19 mouse cellular contexts compared by ENCODE assay signal in the genomic region with DNA sequence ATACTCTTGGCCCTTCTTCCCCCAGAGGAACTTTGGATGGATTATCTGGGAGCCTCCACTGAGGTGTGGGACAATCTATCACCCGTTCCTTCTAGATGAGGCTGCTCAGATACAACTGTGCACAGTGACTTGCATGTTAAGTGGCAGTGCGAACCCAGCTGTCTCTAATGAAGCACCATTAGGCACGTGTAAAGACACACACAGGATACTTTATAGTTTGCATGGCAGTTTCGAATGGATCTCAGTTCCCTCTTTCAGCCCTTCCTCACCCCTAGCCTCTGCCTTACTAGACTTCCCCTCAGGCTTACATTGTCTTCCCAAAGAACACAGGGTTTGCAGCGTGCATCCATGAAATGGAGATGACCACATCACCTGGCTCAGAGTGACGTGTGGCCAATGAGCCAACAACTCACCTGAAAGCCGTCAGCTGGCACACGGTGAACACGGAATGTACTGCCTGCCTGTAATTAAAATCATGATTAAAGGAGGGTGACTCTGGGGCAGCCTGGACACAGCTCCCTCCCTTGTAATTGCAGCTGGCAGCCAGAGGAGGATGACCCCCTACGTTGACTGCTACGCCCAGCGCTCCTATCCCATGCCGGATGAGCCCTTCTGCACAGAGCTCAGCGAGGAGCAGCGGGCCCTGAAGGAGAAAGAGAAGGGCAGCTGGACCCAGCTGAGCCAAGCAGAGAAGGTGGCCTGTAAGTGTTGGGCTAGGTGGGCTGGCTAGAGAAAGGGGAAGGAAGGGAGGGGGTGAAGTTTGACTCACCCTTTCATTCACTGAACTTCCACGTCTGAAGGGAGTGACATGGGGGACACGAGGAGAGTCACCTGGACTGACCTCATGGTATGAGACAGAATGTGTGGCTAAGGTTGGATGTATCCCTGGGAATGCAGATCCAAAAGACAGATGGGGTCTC. TPM values are rescaled to one million over a fixed set of nuclear protein-coding genes. Genes with fewer than 3 reads are reported as not detected.
A peak's percentile ranks its signal among the peaks of the same experiment; 100 is the strongest.
DNase-seq lines count a peak whose midpoint lies in the region; ATAC-seq lines count a peak whose summit lies in the region.
"Had no signal": no experiment of that assay in that cellular context is flagged by ENCODE, and none has a peak within 500 bp of the region (broad histone marks: within the 10 kb centered on the region; RNA-seq: fewer than 3 reads in every experiment).

No protein-coding gene starts in this region.

- no peak for DNase-seq in hindbrain, embryonic 14.5 days (ENCODE audit: low spot score)
- DNase-seq in hindbrain, embryonic 10.5 days (ENCODE audit: low spot score): no peak
- DNase-seq in limb, embryonic 10.5 days (ENCODE audit: low spot score): no peak
- DNase-seq: gastrocnemius, postnatal 25 days; kidney, adult 9 months; layer of hippocampus, postnatal 36 days; lung, postnatal 14 days; spleen, adult 18-20 months had no signal

- no peak overlapping the region for H3K4me3 ChIP-seq in hindbrain, embryonic 14.5 days (replicated peaks; ENCODE audit: low read length)
- no peak overlapping the region for H3K4me3 ChIP-seq in hindbrain, embryonic 10.5 days
- H3K4me3 ChIP-seq in limb, embryonic 13.5 days: no peak overlapping the region
- no peak overlapping the region for H3K4me3 ChIP-seq in limb, embryonic 10.5 days
- no peak overlapping the region for H3K4me3 ChIP-seq in forebrain, embryonic 13.5 days
- H3K4me3 ChIP-seq: embryonic facial prominence, embryonic 12.5 days; erythroblast, embryonic 14.5 days; heart, embryonic 10.5 days; layer of hippocampus, adult 2 months; limb, embryonic 15.5 days had no signal

- H3K27me3 ChIP-seq in hindbrain, embryonic 14.5 days (ENCODE audit: control insufficient read depth, insufficient read depth, low read length): no peaks in the 10 kb centered on the region
- peaks cover 35% of the 10 kb centered on the region for H3K27me3 ChIP-seq in hindbrain, embryonic 10.5 days (ENCODE audit: insufficient read depth, poor library complexity, severe bottlenecking)
- no peaks in the 10 kb centered on the region for H3K27me3 ChIP-seq in limb, embryonic 13.5 days
- H3K27me3 ChIP-seq in limb, embryonic 10.5 days (ENCODE audit: low read depth, poor library complexity, severe bottlenecking): peaks cover 22% of the 10 kb centered on the region
- 0 out of 2 replicates have a peak, but pooled peaks cover 5% of the 10 kb centered on the region for H3K27me3 ChIP-seq in forebrain, embryonic 13.5 days
- H3K27me3 ChIP-seq: embryonic facial prominence, embryonic 12.5 days; limb, embryonic 15.5 days had no signal

- no peaks in the 10 kb centered on the region for H3K9me3 ChIP-seq in hindbrain, embryonic 14.5 days (ENCODE audit: control insufficient read depth, low read length)
- no peaks in the 10 kb centered on the region for H3K9me3 ChIP-seq in hindbrain, embryonic 10.5 days
- no peaks in the 10 kb centered on the region for H3K9me3 ChIP-seq in limb, embryonic 13.5 days
- no peaks in the 10 kb centered on the region for H3K9me3 ChIP-seq in limb, embryonic 10.5 days (replicated peaks)
- no peaks in the 10 kb centered on the region for H3K9me3 ChIP-seq in forebrain, embryonic 13.5 days (replicated peaks)
- H3K9me3 ChIP-seq: embryonic facial prominence, embryonic 12.5 days; heart, embryonic 10.5 days; limb, embryonic 15.5 days had no signal

- H3K27ac ChIP-seq in hindbrain, embryonic 14.5 days: no peak overlapping the region
- H3K27ac ChIP-seq in hindbrain, embryonic 10.5 days: no peak overlapping the region
- H3K27ac ChIP-seq in limb, embryonic 13.5 days: no peak overlapping the region
- H3K27ac ChIP-seq in limb, embryonic 10.5 days: no peak overlapping the region
- H3K27ac ChIP-seq in forebrain, embryonic 13.5 days: no peak overlapping the region
- H3K27ac ChIP-seq: embryonic facial prominence, embryonic 12.5 days; heart, embryonic 10.5 days; layer of hippocampus, adult 2 months; limb, embryonic 15.5 days had no signal

- 0 out of 2 replicates have a peak, but pooled peaks have one; percentile 37 for ATAC-seq in hindbrain, embryonic 14.5 days (ENCODE audit: low FRiP score)
- no peak for ATAC-seq in limb, embryonic 13.5 days (ENCODE audit: low FRiP score, low read depth)
- peak; percentile 42 for ATAC-seq in common myeloid progenitor, adult 5-6 weeks (replicated peaks; ENCODE audit: low read depth, poor library complexity, severe bottlenecking)
- peak; percentile 33; the same call in 1 of the 2 replicates for ATAC-seq in monocyte, adult 5-6 weeks (replicated peaks; ENCODE audit: insufficient number of reproducible peaks, low FRiP score, low TSS enrichment, poor library complexity, severe bottlenecking)
- ATAC-seq in forebrain, embryonic 13.5 days: no peak
- ATAC-seq: forebrain, embryonic 14.5 days had no signal

- 58% methylated on average over 17 of the region's 17 CpGs for WGBS in hindbrain, embryonic 14.5 days
- WGBS in hindbrain, embryonic 10.5 days: 67% methylated on average over 17 of the region's 17 CpGs
- WGBS in limb, embryonic 13.5 days: 68% methylated on average over 17 of the region's 17 CpGs
- 69% methylated on average over 17 of the region's 17 CpGs for WGBS in limb, embryonic 10.5 days
- WGBS in forebrain, embryonic 13.5 days: 67% methylated on average over 17 of the region's 17 CpGs

- no peak overlapping the region for H3K4me2 ChIP-seq in hindbrain, embryonic 14.5 days (replicated peaks)
- no peak overlapping the region for H3K4me2 ChIP-seq in limb, embryonic 13.5 days (replicated peaks)
- no peak overlapping the region for H3K4me2 ChIP-seq in forebrain, embryonic 13.5 days
- H3K4me2 ChIP-seq: embryonic facial prominence, embryonic 12.5 days; limb, embryonic 15.5 days had no signal

- peaks cover 12% of the 10 kb centered on the region; the same call in 1 of the 2 replicates for H3K4me1 ChIP-seq in hindbrain, embryonic 14.5 days (replicated peaks; ENCODE audit: control insufficient read depth, insufficient read depth, low read length)
- peaks cover 24% of the 10 kb centered on the region for H3K4me1 ChIP-seq in hindbrain, embryonic 10.5 days (replicated peaks)
- H3K4me1 ChIP-seq in limb, embryonic 13.5 days: peaks cover 24% of the 10 kb centered on the region
- peaks cover 35% of the 10 kb centered on the region for H3K4me1 ChIP-seq in limb, embryonic 10.5 days
- H3K4me1 ChIP-seq in forebrain, embryonic 13.5 days: peaks cover 12% of the 10 kb centered on the region

- H3K9ac ChIP-seq in hindbrain, embryonic 14.5 days: no peak overlapping the region
- H3K9ac ChIP-seq in limb, embryonic 13.5 days: 0 out of 2 replicates have a peak overlapping the region, but pooled peaks have one; percentile 10
- no peak overlapping the region for H3K9ac ChIP-seq in forebrain, embryonic 13.5 days
- H3K9ac ChIP-seq: embryonic facial prominence, embryonic 12.5 days; limb, embryonic 15.5 days had no signal

- H3K36me3 ChIP-seq in hindbrain, embryonic 14.5 days (replicated peaks; ENCODE audit: control insufficient read depth, insufficient read depth): no peaks in the 10 kb centered on the region
- H3K36me3 ChIP-seq in hindbrain, embryonic 10.5 days: no peaks in the 10 kb centered on the region
- H3K36me3 ChIP-seq in limb, embryonic 13.5 days: peaks cover 2% of the 10 kb centered on the region; the same call in 1 of the 2 replicates
- H3K36me3 ChIP-seq in limb, embryonic 10.5 days: no peaks in the 10 kb centered on the region
- H3K36me3 ChIP-seq in forebrain, embryonic 13.5 days (ENCODE audit: poor library complexity, severe bottlenecking): no peaks in the 10 kb centered on the region
- H3K36me3 ChIP-seq: embryonic facial prominence, embryonic 12.5 days; heart, embryonic 10.5 days; limb, embryonic 15.5 days had no signal

RNA-seq across cellular contexts. Expression of a gene that starts 2.8 kb away (rescaled TPM):
- polyA plus RNA-seq in hindbrain, embryonic 14.5 days (2014; fragmentation: Nextera tagmentation; extraction: Ambion mirVana): 5.8 TPM in 2 replicates
- 5.0 and 5.1 TPM in 2 replicates for polyA plus RNA-seq in hindbrain, embryonic 10.5 days (2016; fragmentation: Nextera tagmentation; extraction: Ambion mirVana)
- polyA plus RNA-seq in limb, embryonic 13.5 days (2015; fragmentation: Nextera tagmentation; extraction: Ambion mirVana): 32.0 and 34.4 TPM in 2 replicates
- 11.2 and 18.4 TPM in 2 replicates for polyA plus RNA-seq in limb, embryonic 10.5 days (2016; fragmentation: Nextera tagmentation; extraction: Ambion mirVana)
- total RNA-seq in common myeloid progenitor, adult 5-6 weeks (2017): 2.7 and 3.7 TPM in 2 replicates
- not detected in 3 replicates for total RNA-seq in monocyte, adult 5-6 weeks (2017)
- 4.4 and 4.8 TPM in 2 replicates for polyA plus RNA-seq in forebrain, embryonic 13.5 days (2015; fragmentation: Nextera tagmentation; extraction: Ambion mirVana)
- total RNA-seq: megakaryocyte-erythroid progenitor cell, adult 5-6 weeks had no signal
- polyA plus RNA-seq: erythroblast, embryonic 14.5 days had no signal

RNA-seq across cellular contexts. Expression of a gene that starts 20.7 kb away (rescaled TPM):
- 56.5 and 68.0 TPM in 2 replicates for polyA plus RNA-seq in hindbrain, embryonic 14.5 days (2014; fragmentation: Nextera tagmentation; extraction: Ambion mirVana)
- 168 and 176 TPM in 2 replicates for polyA plus RNA-seq in hindbrain, embryonic 10.5 days (2016; fragmentation: Nextera tagmentation; extraction: Ambion mirVana)
- 232 and 236 TPM in 2 replicates for polyA plus RNA-seq in limb, embryonic 13.5 days (2015; fragmentation: Nextera tagmentation; extraction: Ambion mirVana)
- 132 and 178 TPM in 2 replicates for polyA plus RNA-seq in limb, embryonic 10.5 days (2016; fragmentation: Nextera tagmentation; extraction: Ambion mirVana)
- 2.8 and 5.8 TPM in 2 replicates for total RNA-seq in common myeloid progenitor, adult 5-6 weeks (2017)
- 3.7 to 18.6 TPM (median 15.7 TPM) in 3 replicates for total RNA-seq in monocyte, adult 5-6 weeks (2017)
- 25.8 and 26.1 TPM in 2 replicates for polyA plus RNA-seq in forebrain, embryonic 13.5 days (2015; fragmentation: Nextera tagmentation; extraction: Ambion mirVana)
- total RNA-seq: megakaryocyte-erythroid progenitor cell, adult 5-6 weeks had no signal

Comparison
In these comparisons a context has a peak if more than half of its experiments do, and no peak if none do; other contexts are left out.
1. ATAC-seq: peak in hindbrain, embryonic 14.5 days (single experiment), common myeloid progenitor, adult 5-6 weeks (single experiment) and monocyte, adult 5-6 weeks (single experiment); none in limb, embryonic 13.5 days (single experiment) and forebrain, embryonic 13.5 days (single experiment).